Mouse (Mus musculus) A20 (cell line): ENCODE results near the gene Alg5.
"Not testable (repeated sequence)": the region's sequence is repeated elsewhere in the genome, so short reads cannot be mapped to it uniquely, and the experiment has no call there.

Experiments used
- DNase-seq: peaks from one replicate; pipeline ENCODE4 v3.0.0-alpha.2; 2011; ENCODE audit warnings: low read depth, low spot score

Alg5 gene

GRCm38 (mm10) chr3:54735247-54736046, at the start of gene Alg5, which contains the start of gene Exosc8:
Gene Alg5, plus strand, starts transcription at chr3:54735539.
Gene Exosc8, minus strand, starts transcription at chr3:54735393.
- DNase-seq = peak; percentile 89

- no peak for DNase-seq
These were observed 48.1 kb upstream of the Alg5 start for GRCm38 (mm10) chr3:54687245-54687644.

DNA sequence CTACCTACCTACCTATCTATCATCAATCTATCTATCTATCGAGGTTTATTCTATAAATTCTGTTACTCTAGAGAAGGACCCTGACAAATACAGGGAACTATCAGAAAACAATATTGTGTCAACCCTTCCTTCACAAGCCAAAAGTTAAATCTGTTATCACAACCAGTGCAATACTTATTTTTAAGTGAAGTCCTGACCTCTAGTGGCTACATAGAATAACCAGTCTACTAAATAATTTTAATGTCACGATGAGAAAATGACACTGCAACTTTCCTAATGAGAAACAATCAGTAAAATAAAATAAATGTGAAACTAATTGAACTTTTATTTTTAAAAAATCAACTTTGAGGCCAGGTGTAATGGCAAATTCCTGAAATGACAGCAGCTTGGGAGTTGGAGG, 46.2 kb upstream of the Alg5 start:
- DNase-seq = peak; percentile 35

- DNase-seq = peak; percentile 97
These were observed 42.9 kb upstream of the Alg5 start, which contains the start of gene Supt20 for GRCm38 (mm10) chr3:54692202-54693055. Gene Supt20, plus strand, starts transcription at chr3:54692807.

DNA sequence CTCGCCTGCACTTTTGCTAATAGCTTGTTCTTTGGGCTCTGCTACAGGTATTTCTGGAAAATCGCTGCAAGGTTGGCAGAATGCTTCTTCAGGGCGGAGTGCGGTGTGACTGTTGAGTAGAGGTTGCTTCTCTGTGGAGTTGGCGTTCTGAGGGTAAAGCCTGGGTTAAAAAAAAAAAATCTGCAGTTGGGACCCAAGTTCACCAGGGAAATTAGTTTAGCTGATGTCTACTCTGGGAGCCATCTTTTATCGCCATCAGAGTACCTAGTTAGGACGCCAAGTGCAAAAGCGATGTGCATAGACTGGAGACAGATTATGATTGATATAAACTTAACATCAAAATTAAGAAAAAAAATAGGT, 42.3 kb upstream of the Alg5 start:
- DNase-seq = no peak

DNA sequence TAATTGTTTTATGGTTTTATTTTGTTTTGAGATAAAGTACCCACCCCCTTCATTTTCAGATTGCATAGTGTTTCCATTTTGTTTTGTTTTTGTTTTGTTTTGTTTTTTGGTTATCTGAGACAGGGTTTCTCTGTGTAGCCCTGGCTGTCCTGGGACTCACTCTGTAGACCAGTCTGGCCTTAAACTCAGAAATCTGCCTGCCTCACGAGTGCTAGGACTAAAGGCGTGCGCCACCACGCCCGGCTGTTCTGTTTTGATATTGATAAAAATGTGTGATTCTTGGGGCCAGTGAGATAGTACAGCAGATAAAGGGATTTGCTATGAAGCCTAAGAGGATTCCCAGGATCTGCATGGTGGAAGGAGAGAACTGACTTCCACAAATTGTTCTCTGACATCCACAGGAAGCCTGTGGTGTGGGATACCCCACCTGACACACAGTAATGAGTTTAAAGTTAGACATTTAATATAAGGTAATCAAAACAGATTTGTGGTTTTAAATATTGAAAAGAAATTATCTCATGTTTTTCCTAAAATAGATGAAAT, 35.5 kb upstream of the Alg5 start:
- DNase-seq = no peak

DNA sequence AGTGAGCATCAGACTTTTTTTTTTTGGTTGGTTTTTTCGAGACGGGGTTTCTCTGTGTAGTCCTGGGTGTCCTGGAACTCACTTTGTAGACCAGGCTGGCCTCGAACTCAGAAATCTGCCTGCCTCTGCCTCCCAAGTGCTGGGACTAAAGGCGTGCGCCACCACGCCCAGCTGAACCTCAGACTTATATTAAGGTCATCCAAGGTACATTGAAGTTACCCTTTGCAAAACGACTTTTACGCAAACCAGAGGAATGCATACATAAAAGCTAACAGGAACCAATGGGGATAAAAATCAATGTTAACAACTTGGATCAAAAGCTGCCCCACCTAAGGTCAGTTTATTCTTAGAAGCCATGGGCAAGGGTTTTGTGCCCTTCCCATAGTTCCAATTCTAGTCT, 31.2 kb upstream of the Alg5 start:
- DNase-seq = not testable (repeated sequence)

DNA sequence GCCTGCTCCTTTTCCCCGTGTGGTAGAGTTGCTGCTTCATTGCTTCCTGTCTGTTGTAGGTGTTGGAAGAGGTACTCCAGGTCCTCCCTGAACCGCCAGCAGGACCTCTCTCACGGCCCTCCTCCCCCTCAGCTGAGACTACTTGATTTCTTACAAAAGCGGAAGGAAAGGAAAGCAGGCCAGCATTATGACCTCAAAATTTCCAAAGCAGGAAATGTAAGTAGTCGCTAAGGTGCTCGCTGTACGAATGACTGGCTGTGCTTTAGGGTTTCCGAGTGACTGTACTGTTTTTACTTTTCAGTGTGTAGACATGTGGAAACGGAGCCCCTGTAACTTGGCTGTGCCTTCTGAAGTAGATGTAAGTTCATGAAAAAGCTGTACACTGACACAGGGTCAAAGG, 26.4 kb upstream of the Alg5 start:
- no peak for DNase-seq

DNA sequence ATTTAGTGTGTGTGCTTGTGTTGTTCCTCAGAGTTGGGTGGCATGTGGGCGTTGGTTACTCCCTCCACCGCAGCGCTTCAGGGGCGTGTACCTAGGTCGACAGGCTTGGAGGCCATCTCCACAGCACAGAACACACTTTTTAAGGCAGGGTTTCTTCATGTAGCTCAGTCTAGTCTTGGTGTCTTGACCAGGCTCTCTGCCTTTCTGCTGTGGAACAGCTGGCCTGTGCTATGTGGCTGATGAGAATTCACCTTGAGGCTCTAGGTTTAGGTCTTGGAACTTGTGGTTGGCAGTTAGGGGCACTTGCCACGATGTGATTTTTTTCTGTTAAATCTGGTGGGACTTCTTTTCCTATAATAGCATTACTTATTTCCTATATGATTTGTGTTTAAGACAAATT, 21.1 kb upstream of the Alg5 start, which contains the start of gene Gm21958:
Gene Gm21958, minus strand, starts transcription at position 101 of the 400 bp plus-strand sequence.
- DNase-seq = no peak

DNA sequence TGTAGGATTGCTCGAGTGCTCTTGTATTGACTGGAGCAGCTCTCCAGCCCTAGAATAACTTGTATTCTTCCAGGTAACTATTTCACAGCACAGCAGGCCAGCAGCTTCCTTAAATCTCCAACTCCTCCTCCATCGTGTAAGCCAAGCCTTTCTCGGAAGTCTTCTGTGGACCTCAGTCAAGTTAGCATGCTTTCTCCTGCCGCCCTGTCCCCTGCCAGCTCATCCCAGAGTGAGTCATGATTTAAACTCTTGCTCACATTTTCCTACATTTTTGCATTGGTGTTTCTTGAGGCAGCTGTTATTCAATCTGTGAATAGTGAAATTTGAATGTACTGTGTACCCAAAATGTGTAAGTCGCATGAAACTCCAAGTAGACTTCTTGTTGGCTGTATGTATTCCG, 19.9 kb upstream of the Alg5 start:
- no peak for DNase-seq

DNA sequence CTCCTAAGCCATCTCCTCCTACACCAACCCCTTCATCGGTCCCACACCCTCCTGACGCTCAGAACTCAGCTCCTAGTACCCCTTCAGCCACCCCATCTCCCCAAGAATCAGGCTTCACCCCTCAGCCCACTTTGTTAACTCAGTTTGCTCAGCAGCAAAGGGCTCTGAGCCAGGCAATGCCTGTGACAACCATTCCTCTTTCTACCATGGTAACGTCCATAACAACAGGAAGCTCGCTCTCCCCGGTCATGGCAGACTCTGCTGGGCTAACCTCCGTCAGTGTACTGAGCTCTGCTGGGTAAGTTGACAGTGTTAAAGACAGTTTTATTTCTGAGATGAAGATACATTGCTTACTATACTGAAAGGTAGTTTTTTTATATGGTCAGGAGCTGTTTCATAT, 18.0 kb upstream of the Alg5 start:
- no peak for DNase-seq

- DNase-seq = peak; percentile 50
These were observed 16.4 kb upstream of the Alg5 start for GRCm38 (mm10) chr3:54718947-54719346.

- DNase-seq = peak; percentile 90
These were observed 11.4 kb upstream of the Alg5 start for GRCm38 (mm10) chr3:54723741-54724500.

DNA sequence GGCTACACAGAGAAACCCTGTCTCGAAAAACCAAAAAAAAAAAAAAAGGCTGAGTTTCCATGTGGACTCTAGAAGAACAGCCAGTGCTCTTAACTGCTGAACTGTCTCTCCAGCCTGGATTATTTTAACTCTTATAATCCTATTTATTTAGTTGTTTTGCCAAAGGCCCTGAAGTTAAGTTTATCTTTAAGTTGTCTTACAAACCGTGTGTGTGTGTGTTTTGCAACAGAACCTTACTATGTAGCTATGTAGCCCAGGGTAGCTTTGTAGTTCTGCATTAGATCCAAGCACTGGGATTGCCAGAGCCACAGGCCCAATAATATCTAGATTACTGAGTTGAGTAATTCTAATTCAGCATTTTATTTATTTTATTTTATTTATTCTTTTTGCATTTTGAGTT, 10.0 kb upstream of the Alg5 start:
- no peak for DNase-seq

DNA sequence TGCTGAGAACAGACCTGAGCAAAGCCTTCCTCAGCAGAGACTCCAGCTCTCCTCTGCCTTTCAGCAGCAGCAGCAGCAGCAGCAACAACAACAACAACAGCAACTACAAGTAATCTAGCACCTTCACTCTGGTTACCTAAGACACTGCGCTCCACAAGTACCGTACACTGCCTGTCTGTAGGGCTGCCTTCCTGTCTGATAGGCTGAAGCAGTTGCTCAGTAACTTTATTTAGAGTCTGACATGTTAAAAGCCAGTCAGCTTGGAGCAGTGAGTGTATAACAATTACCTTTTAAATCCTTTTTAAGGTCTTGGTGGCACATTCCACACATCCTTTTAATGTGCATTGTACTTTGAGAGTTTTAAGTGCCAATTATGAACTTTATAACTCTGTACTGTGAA, 7.8 kb upstream of the Alg5 start:
- no peak for DNase-seq

DNA sequence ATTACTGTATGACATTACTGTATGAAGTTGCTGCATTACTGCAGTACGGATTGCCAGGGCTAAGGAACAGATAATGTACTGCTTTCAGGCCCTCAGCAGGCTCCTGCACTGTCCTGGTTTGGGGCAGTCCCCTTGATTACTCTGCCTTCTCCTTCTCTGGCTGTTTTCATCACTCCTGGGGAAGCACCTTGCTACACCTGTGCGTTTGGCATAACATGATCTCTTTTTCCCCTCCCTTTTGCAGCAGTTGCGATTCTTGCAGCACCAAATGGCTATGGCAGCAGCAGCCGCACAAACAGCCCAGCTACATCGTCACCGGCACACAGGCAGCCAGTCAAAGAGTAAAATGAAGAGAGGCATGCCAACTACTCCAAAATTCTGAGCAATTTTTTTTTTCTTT, 7.2 kb upstream of the Alg5 start:
- DNase-seq = peak; percentile 75

DNA sequence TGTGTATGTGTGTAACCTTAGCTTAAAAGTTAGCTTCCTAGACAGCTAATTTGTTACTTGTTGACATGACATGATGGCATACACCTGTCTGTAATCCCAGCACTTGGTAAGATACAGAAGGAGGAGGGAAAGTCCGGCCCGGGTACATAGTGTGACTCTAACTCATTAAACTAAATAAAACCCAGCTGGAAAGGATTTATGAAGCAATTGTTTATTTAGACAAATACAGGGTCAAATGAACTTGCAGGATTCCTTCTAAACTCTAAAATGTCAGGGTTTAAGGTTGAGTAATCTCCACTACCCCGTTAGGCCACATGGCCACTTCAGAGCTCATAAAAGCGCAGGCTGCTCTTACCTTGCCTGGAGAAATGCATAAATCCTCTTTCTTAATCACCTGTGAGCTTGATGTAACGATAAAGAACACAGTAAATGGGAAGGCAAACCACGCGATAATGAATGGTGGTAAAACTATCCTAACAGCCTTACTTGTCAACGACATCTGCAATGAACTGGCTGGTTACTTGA, 3.7 kb upstream of the Alg5 start:
- DNase-seq = no peak

DNA sequence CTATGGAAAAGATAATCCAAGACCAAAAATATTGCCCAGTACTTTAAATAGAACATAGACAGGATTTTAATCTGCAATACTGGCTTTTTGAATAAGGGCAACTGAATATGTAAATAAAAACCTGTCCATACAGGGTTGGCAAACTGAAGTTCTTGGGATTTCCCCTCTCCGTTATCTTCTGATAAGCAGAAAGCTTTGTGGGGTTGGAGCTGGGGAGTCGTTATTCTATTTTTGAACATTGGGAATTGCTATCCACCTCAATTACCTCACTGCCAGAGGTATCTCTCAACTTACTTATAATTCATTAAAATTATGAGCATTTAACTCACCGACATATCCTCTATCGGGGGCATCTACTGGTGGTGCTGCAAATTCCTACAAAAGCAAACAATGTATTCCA, 3.0 kb upstream of the Alg5 start:
- no peak for DNase-seq

- DNase-seq = peak; percentile 91
These were observed 710 bp upstream of the Alg5 start for GRCm38 (mm10) chr3:54734411-54735246.

- DNase-seq = peak; percentile 65
These were observed 975 bp downstream of the Alg5 start for GRCm38 (mm10) chr3:54736101-54736927.
